Mouse (Mus musculus) cortical plate, adult 2 months (tissue): Measurements from ENCODE around the gene Saysd1. TPM values are rescaled to one million over a fixed set of nuclear protein-coding genes. Genes with fewer than 3 reads are reported as not detected.
A peak's percentile ranks its signal among the peaks of the same experiment; 100 is the strongest.

Experiments used
- H3K27ac ChIP-seq: fragments of 200-500 bp; 2 replicates; pipeline ENCODE4 v1.5.1; 2012; ENCODE audit warnings: low read length, control low read depth, inconsistent platforms; ENCODE audit not compliant: insufficient read depth
- H3K4me1 ChIP-seq: fragments of 200-500 bp; 2 replicates; pipeline ENCODE4 v1.6.1; 2011; ENCODE audit warnings: low read length; ENCODE audit not compliant: control insufficient read depth, insufficient read depth
- H3K4me3 ChIP-seq: fragments of 200-500 bp; 2 replicates; pipeline ENCODE4 v1.5.1; 2011; ENCODE audit warnings: mild to moderate bottlenecking, low read length, control low read depth; ENCODE audit not compliant: insufficient read depth
- CTCF ChIP-seq: fragments of 200-500 bp; IDR thresholded peaks from 2 replicates; pipeline ENCODE4 v1.5.1; 2011; ENCODE audit warnings: mild to moderate bottlenecking, control low read depth, low read length; ENCODE audit not compliant: insufficient read depth; ENCODE audit errors: extremely low read depth
- POLR2A ChIP-seq: fragments of 200-500 bp; IDR thresholded peaks from 2 replicates; pipeline ENCODE4 v1.6.1; 2011; ENCODE audit warnings: mild to moderate bottlenecking, low read length, control low read depth; ENCODE audit not compliant: insufficient read depth; ENCODE audit errors: extremely low read depth
- polyA plus RNA-seq: library from polyadenylated mRNA; depleted of rRNA; stranded (reverse); fragments of >200 nt; gene quantifications from 2 replicates; pipeline ENCODE4 v1.2.3, GENCODE M21; 2012

Saysd1 gene
- polyA plus RNA-seq, 1 experiment, result 8.3 TPM

DNA sequence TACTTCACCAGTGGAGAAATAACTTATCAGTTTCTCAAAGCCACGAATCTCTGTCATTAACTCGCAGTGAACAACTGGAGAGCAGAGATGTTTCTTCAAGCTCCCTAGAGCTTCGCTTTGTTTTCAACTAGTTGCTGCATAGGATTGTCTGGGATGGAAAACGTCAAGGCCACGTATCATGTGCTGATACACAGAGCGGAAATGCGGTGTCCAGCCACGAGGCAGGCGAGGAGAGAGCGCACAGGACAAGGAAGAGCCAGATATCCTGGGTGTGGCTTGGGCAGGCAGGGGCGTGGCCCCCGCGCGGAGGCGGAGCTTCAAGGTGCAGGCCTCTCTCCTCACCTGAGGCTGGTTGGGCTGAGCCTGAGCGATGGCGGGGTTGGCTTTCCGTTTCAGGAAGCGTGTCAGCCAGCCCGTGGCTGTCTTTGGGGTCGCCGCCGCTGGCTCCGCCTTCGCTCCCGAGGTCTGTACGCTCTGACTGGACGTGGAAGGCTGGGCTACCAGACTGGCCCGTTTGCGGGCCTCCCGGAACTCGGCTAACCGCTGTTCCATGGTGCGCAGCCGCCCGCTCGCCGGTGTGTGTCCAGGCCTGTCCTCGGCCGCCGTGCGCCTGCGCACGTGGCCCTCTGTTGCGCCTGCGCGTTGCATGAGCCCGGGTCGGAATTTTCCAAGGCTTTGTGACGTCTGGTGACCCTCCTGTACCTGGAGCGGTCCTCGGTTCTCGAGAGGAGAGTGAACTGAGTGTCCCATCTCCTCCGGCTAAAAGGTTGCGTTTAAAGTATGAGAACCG is 55.6 kb downstream of the Saysd1 start:
- peak overlapping the region; percentile 86 for H3K4me3 ChIP-seq
- peaks cover 2% of the 10 kb centered on the region for H3K4me1 ChIP-seq
- H3K27ac ChIP-seq, result peak overlapping the region; percentile 85
- TF ChIP-seq CTCF (no peak), POLR2A (peak; percentile 61; the same call in 1 of the 2 replicates)

DNA sequence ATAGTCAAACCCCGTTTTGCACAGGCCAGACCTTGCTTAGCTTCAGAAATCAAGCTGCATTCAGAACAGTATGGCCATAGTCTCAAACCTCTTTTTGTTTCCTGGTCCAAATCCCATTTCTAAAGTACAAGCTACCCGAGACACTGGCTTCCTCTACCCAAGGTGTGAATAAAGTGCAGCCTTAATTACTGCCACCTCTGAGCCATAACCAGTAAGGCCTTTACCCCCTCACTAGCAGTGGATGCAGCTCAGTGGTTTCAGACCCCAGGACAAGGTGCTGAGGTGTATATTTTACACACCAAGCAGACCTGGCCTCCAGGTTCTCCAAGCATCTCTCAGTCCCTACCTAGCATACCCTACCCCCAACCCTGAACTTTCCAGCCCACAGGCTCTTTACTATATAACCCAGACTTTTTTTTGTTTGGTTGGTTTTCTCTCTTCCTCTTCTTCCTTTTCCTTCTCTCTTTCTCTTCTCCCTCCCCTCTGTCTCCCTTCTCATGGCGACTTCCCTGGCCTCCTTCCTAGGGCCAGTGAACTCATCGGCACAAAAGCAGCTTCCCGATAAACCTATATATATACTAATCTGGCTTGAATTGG is 56.3 kb downstream of the Saysd1 start:
- peak overlapping the region; percentile 86 for H3K4me3 ChIP-seq
- H3K27ac ChIP-seq, result no peak overlapping the region
- H3K4me1 ChIP-seq, result peaks cover 2% of the 10 kb centered on the region
- TF ChIP-seq POLR2A (no peak), CTCF (no peak)

DNA sequence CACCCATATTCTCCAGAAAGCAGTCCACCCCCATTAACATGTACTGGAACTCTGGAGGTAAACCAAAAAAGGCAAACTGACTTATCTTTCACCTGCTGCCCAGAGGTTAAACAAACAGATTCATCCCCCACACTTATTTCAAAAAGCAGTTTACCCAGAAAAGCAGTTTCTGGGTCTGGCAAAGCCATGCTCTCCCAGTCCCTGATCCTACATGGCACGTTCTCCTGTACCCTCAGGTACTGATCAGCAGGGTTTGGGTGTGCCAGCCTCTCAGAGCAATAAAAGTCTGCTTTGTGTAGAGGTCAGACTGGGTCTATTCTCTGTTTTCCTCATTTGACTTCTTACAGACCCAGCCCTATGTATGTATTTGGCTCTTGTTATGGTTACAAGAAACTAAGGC is 57.2 kb downstream of the Saysd1 start:
- no peak overlapping the region for H3K27ac ChIP-seq
- H3K4me3 ChIP-seq, result no peak overlapping the region
- TF ChIP-seq POLR2A, result no peak
- TF ChIP-seq CTCF, result no peak
- H3K4me1 ChIP-seq, result peaks cover 2% of the 10 kb centered on the region

DNA sequence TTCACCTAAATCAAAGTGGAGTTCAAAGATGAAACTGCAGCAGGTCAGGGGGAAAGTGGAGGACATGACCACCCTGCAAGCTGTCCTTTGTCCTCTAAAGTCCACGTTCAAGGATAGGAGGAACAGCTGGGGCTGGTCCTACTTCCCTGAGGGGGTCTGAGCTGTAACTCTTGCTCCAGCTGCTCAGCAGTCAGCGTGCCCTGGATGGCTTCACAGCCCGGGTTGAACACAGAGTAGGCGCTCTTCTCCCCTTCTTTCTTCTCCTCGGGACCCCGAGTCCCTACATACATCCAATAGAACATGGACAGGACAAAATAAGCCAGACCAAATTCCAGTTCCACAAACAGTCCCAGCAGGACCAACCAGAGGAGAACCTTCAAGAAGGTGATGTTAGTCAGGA is 61.2 kb downstream of the Saysd1 start:
- TF ChIP-seq POLR2A (no peak), CTCF (no peak)
- no peak overlapping the region for H3K27ac ChIP-seq

DNA sequence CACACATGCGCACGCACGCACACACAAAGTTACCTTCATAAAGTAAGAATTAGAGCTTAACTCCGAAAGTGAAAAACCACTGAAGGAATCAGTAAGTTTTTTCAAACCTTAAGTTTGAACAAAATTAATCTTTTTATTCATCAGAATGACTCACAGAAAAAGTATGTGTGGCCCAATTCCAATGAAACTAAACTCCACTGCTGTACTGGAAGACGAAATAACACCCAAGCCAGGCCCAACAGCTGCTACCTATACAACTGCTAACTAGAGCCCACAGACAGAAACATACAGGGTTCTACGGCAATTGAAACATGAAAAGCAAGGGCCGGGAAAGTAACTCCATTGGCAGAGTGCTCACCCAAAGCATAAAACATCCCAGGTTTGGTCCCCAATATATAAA is 62.8 kb downstream of the Saysd1 start:
- no peak overlapping the region for H3K4me3 ChIP-seq
- TF ChIP-seq CTCF, result no peak
- TF ChIP-seq POLR2A, result no peak
- no peaks in the 10 kb centered on the region; the same call in 1 of the 2 replicates for H3K4me1 ChIP-seq
- H3K27ac ChIP-seq, result no peak overlapping the region

More for the DNA sequence above, 61.2 kb downstream of the Saysd1 start:
- H3K4me3 ChIP-seq, result no peak overlapping the region
- H3K4me1 ChIP-seq, result peaks cover 2% of the 10 kb centered on the region

DNA sequence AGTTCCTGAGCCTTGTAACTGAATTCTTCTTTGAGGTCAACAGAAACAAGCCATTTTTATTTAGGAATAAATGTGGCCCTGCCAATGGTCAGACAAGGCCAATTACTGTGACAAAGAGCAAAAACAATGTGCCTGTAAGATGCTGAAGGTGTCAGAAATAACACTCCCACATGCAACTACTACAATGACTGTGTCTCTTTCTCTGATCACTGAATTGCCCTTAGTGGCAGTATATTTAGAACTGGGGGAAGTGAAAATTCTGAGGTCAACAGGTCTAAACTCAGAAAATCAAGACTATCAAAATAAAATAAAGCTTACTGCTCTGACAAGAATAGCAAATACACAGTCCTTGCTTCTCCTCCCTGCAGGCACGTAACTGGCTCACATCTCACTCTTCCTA is 63.6 kb downstream of the Saysd1 start:
- TF ChIP-seq CTCF, result no peak
- TF ChIP-seq POLR2A, result no peak
- H3K4me1 ChIP-seq, result no peaks in the 10 kb centered on the region; the same call in 1 of the 2 replicates
- H3K4me3 ChIP-seq, result no peak overlapping the region
- H3K27ac ChIP-seq, result no peak overlapping the region

DNA sequence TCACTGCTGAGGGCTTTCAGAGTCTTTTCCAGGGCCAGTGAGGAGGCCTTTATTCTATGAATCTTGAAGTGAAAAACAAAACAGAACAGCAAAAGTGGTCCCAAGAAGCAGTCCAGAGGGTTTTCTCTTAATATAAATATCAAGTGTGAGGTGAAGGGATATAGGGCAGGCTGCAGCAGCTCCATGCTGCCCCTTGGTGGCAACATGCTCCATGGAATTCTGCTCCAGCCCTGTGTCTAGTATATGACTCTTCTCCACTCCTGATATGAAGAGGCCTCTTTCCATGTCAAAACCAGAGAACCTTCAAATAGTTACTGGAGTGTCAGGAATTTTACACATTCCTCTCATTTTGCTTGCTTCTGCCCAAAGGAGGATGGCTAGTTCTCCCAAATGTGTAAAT is 67.7 kb downstream of the Saysd1 start:
- H3K4me3 ChIP-seq, result no peak overlapping the region
- H3K27ac ChIP-seq, result no peak overlapping the region
- TF ChIP-seq CTCF (peak; percentile 70), POLR2A (no peak)
- H3K4me1 ChIP-seq, result no peaks in the 10 kb centered on the region; the same call in 1 of the 2 replicates

DNA sequence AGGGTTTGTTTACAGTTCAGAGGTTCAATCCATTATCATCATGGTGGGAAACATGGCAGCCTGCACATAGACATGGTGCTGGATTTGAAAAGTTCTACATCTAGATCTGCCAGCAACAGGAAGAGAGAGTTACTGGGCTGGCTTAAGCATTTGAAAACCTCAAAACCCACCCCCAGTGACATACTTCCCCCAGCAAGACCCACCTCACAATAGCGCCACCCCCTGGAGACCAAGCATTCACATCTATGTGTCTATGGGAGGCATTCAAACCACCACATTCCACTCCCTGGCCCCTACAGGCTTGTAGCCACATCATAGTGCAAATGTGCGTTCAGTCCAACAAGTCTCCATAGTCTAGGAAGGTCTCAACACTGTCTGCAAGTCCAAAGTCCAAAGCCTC is 70.0 kb downstream of the Saysd1 start:
- Histone ChIP-seq H3K4me3 (no peak overlapping the region), H3K4me1 (no peaks in the 10 kb centered on the region; the same call in 1 of the 2 replicates), H3K27ac (no peak overlapping the region)
- no peak for TF ChIP-seq CTCF

DNA sequence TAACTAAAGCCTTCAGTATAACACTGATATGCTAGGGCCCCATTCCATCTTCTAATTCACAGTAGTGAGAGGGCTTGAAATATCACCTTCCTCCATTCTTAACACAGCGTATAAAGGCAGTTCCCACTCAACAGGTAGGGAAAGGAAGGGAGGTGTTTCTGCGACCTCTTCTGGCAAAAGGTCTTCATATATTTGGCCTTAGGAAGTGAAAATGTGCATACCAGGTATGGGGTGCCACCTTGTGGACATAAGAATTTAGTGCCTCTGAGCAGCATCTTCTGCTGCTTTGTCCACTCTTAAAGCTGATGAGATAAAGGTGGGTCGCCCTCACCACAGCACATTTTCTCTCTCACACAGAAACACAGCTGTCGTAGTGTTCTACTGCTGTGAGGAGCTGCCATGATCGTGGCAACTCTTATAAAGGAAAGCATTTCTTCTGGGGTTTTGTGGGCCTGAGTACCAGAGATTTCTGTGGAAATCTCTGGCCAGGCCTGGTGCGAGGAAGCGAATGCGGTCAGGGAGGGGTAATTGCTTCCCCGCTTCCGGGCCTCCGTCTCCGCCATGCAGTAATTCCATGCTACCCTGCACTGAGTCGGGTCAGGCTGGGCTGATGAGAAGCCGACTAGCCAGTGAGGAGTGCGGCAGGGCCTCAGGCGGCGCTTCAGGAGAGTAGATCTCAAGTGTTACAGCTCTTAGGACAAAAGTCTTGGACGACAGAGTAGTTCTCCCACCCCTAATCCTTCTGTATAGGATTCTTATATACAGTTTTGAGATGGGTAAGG is 70.8 kb downstream of the Saysd1 start:
- Histone ChIP-seq H3K4me1 (no peaks in the 10 kb centered on the region; the same call in 1 of the 2 replicates), H3K27ac (no peak overlapping the region), H3K4me3 (no peak overlapping the region)
- TF ChIP-seq CTCF, result peak; percentile 94
- no peak for TF ChIP-seq POLR2A

DNA sequence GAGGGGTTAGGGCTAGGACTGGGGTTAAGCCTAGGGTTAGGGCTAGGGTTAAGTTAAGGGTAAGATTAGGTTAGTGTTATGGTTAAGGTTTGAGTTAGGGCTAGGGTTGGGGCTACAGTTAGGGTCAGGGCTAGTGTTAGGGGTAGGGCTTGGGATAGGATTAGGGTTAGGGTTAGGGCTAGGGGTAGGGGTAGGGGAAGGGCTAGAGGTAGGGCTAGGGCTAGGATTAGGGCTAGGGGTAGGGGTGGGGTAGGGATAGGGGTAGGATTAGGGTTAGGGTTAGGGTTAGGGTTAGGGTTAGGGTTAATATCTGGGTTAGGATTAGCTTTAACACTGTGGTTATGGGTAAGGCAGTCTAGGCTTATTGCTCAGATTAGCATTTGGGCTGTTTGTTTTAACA is 73.6 kb downstream of the Saysd1 start:
- H3K4me3 ChIP-seq, result no peak overlapping the region
- no peaks in the 10 kb centered on the region; the same call in 1 of the 2 replicates for H3K4me1 ChIP-seq
- no peak for TF ChIP-seq CTCF
- TF ChIP-seq POLR2A, result no peak
- H3K27ac ChIP-seq, result no peak overlapping the region
